Mouse (Mus musculus) lung, embryonic 16.5 days (tissue): ENCODE data around the gene Nhp2. TPM values are rescaled to one million over a fixed set of nuclear protein-coding genes. Genes with fewer than 3 reads are reported as not detected.
"Not testable (repeated sequence)": the region's sequence is repeated elsewhere in the genome, so short reads cannot be mapped to it uniquely, and the experiment has no call there.

Source experiments
- ATAC-seq: fragments of 200-750 bp; cut with Nextera tagmentation; 2 replicates; pipeline ENCODE4 v1.8.0; 2017; ENCODE audit warnings: low read depth, mild to moderate bottlenecking, moderate library complexity
- H3K27ac ChIP-seq: fragments of 300-500 bp; sonication (generic); 2 replicates; pipeline ENCODE4 v1.5.1; 2014; ENCODE audit warnings: mild to moderate bottlenecking, control low read depth, low read length
- H3K27me3 ChIP-seq: fragments of 300-500 bp; sonication (generic); 2 replicates; pipeline ENCODE4 v1.6.1; 2014; ENCODE audit warnings: low read depth, low read length, mixed read lengths; ENCODE audit not compliant: control insufficient read depth, insufficient read depth
- H3K36me3 ChIP-seq: fragments of 300-500 bp; sonication (generic); 2 replicates; pipeline ENCODE4 v1.6.1; 2014; ENCODE audit warnings: low read length; ENCODE audit not compliant: control insufficient read depth, insufficient read depth
- H3K4me1 ChIP-seq: fragments of 300-500 bp; sonication (generic); replicated peaks from 2 replicates; pipeline ENCODE4 v1.6.1; 2014; ENCODE audit warnings: low read length, mixed read lengths; ENCODE audit not compliant: control insufficient read depth, insufficient read depth
- H3K4me2 ChIP-seq: fragments of 300-500 bp; sonication (generic); 2 replicates; pipeline ENCODE4 v1.6.1; 2014; ENCODE audit warnings: low read depth, low read length, control low read depth
- H3K4me3 ChIP-seq: fragments of 300-500 bp; sonication (generic); 2 replicates; pipeline ENCODE4 v1.5.1; 2014; ENCODE audit warnings: mild to moderate bottlenecking, low read length, control low read depth
- H3K9ac ChIP-seq: fragments of 300-500 bp; sonication (generic); 2 replicates; pipeline ENCODE4 v1.6.1; 2014; ENCODE audit warnings: low read length, control low read depth
- H3K9me3 ChIP-seq: fragments of 300-500 bp; sonication (generic); 2 replicates; pipeline ENCODE4 v1.6.1; 2016; ENCODE audit warnings: low read length; ENCODE audit not compliant: control insufficient read depth
- WGBS: fragments of 180-500 bp; shearing (Covaris S2); extraction: QIAGEN DNeasy Blood & Tissue Kit; methylation state at CpG from one replicate; pipeline ENCODE4 v1.1.7; 2014; 5-methylcytosine and 5-hydroxymethylcytosine counted together
- polyA plus RNA-seq: library from polyadenylated mRNA; unstranded; fragments of >200 nt; fragmentation: Nextera tagmentation; extraction: Ambion mirVana; gene quantifications from 2 replicates; pipeline ENCODE4 v1.2.1, GENCODE M21; 2015

The Nhp2 gene
- polyA plus RNA-seq, 1 experiment from 2014 or later, result 116 TPM

- Histone ChIP-seq H3K36me3 (peaks cover 27% of the 10 kb centered on the region), H3K4me2 (no peak overlapping the region), H3K4me3 (no peak overlapping the region), H3K27ac (no peak overlapping the region), H3K4me1 (peaks cover 3% of the 10 kb centered on the region; the same call in 1 of the 2 replicates), H3K9ac (no peak overlapping the region), H3K27me3 (no peaks in the 10 kb centered on the region), H3K9me3 (no peaks in the 10 kb centered on the region)
- no peak for ATAC-seq
- 93% methylated on average over 9 of the region's 9 CpGs for WGBS
Measured at GRCm38 (mm10) chr11:51627425-51627824, 7.9 kb downstream of the Nhp2 start.

- H3K9me3 ChIP-seq, result no peaks in the 10 kb centered on the region
- H3K27ac ChIP-seq, result no peak overlapping the region
- H3K4me3 ChIP-seq, result no peak overlapping the region
- ATAC-seq, result no peak
- 86% methylated on average over 8 of the region's 8 CpGs for WGBS
- H3K4me1 ChIP-seq, result 0 out of 2 replicates have a peak, but pooled peaks cover 3% of the 10 kb centered on the region
- H3K4me2 ChIP-seq, result no peak overlapping the region
- H3K27me3 ChIP-seq, result no peaks in the 10 kb centered on the region
- no peak overlapping the region for H3K9ac ChIP-seq
- peaks cover 27% of the 10 kb centered on the region for H3K36me3 ChIP-seq
Measured at GRCm38 (mm10) chr11:51627907-51628306, 8.4 kb downstream of the Nhp2 start.

- Histone ChIP-seq H3K36me3 (peaks cover 16% of the 10 kb centered on the region), H3K9ac (no peak overlapping the region), H3K27ac (no peak overlapping the region), H3K4me2 (no peak overlapping the region), H3K4me1 (peaks cover 7% of the 10 kb centered on the region), H3K27me3 (no peaks in the 10 kb centered on the region), H3K9me3 (no peaks in the 10 kb centered on the region), H3K4me3 (no peak overlapping the region)
- no peak for ATAC-seq
- WGBS, result 76% methylated on average over 15 of the region's 15 CpGs
Measured at GRCm38 (mm10) chr11:51629651-51630314, 10.2 kb downstream of the Nhp2 start.

- Histone ChIP-seq H3K36me3 (peaks cover 9% of the 10 kb centered on the region), H3K4me3 (no peak overlapping the region), H3K9ac (no peak overlapping the region), H3K4me2 (no peak overlapping the region), H3K9me3 (no peaks in the 10 kb centered on the region), H3K27me3 (no peaks in the 10 kb centered on the region), H3K27ac (no peak overlapping the region), H3K4me1 (peaks cover 15% of the 10 kb centered on the region)
- ATAC-seq, result no peak
- 78% methylated on average over 6 of the region's 6 CpGs for WGBS
Measured at GRCm38 (mm10) chr11:51632130-51632753, 12.7 kb downstream of the Nhp2 start.

- H3K4me2 ChIP-seq, H3K27me3 ChIP-seq, H3K9ac ChIP-seq, H3K4me3 ChIP-seq, H3K27ac ChIP-seq, H3K9me3 ChIP-seq, ATAC-seq, H3K36me3 ChIP-seq: not testable (repeated sequence)
- H3K4me1 ChIP-seq, result peaks cover 21% of the 10 kb centered on the region
- 89% methylated on average over 7 of the region's 7 CpGs for WGBS
Measured at GRCm38 (mm10) chr11:51633200-51633599, 13.7 kb downstream of the Nhp2 start.

GRCm38 (mm10) chr11:51633721-51634120 lies 14.2 kb downstream of the Nhp2 start:
- WGBS, result 88% methylated on average over 3 of the region's 3 CpGs
- Histone ChIP-seq H3K9me3 (no peaks in the 10 kb centered on the region), H3K4me3 (no peak overlapping the region), H3K27me3 (no peaks in the 10 kb centered on the region), H3K4me1 (peaks cover 22% of the 10 kb centered on the region), H3K36me3 (peaks cover under 1% of the 10 kb centered on the region; the same call in 1 of the 2 replicates), H3K4me2 (no peak overlapping the region), H3K9ac (no peak overlapping the region), H3K27ac (no peak overlapping the region)
- ATAC-seq, result no peak

- H3K9me3 ChIP-seq, result no peaks in the 10 kb centered on the region
- no peak for ATAC-seq
- H3K4me1 ChIP-seq, result peaks cover 22% of the 10 kb centered on the region
- H3K4me3 ChIP-seq, result peak overlapping the region; percentile 86
- H3K9ac ChIP-seq, result peak overlapping the region; percentile 85
- H3K4me2 ChIP-seq, result peak overlapping the region; percentile 82
- WGBS, result 6% methylated on average over 6 of the region's 6 CpGs
- H3K27me3 ChIP-seq, result no peaks in the 10 kb centered on the region
- H3K36me3 ChIP-seq, result no peaks in the 10 kb centered on the region
- peak overlapping the region; percentile 83 for H3K27ac ChIP-seq
Measured at GRCm38 (mm10) chr11:51635127-51635524, 15.6 kb downstream of the Nhp2 start.

- Histone ChIP-seq H3K4me1 (peaks cover 27% of the 10 kb centered on the region), H3K4me2 (peak within 1 kb of the TSS; percentile 82), H3K9me3 (no peaks in the 10 kb centered on the region), H3K36me3 (no peaks in the 10 kb centered on the region), H3K4me3 (peak within 1 kb of the TSS; percentile 86), H3K27me3 (no peaks in the 10 kb centered on the region), H3K27ac (peak within 1 kb of the TSS; percentile 83), H3K9ac (peak within 1 kb of the TSS; percentile 85)
- 0% methylated on average over 54 of the region's 61 CpGs for WGBS
- ATAC-seq, result peak; percentile 77
Measured at GRCm38 (mm10) chr11:51635525-51636322, 16.2 kb downstream of the Nhp2 start, which contains the start of gene Rmnd5b. Gene Rmnd5b, minus strand, starts transcription at chr11:51635896.

GRCm38 (mm10) chr11:51636323-51636684 lies 16.8 kb downstream of the Nhp2 start:
- H3K4me1 ChIP-seq, result peaks cover 31% of the 10 kb centered on the region
- WGBS, result 5% methylated on average over 6 of the region's 6 CpGs
- no peaks in the 10 kb centered on the region for H3K27me3 ChIP-seq

More at GRCm38 (mm10) chr11:51636323-51636684, 16.8 kb downstream of the Nhp2 start:
- Histone ChIP-seq H3K4me2 (peak overlapping the region; percentile 82), H3K9me3 (no peaks in the 10 kb centered on the region), H3K27ac (peak overlapping the region; percentile 83), H3K4me3 (peak overlapping the region; percentile 86), H3K36me3 (no peaks in the 10 kb centered on the region), H3K9ac (peak overlapping the region; percentile 85)
- peak; percentile 62 for ATAC-seq
